Mouse (Mus musculus): ENCODE data around the gene Pou6f1. TPM values are rescaled to one million over a fixed set of nuclear protein-coding genes. Genes with fewer than 3 reads are reported as not detected.

The Pou6f1 gene
- total and polyA plus RNA-seq, 2 experiments from 2014 or later: 24.9 to 84.1 TPM

GRCm38 (mm10) chr15:100598287-100598882 lies 1.4 kb downstream of the Pou6f1 start:
- ATAC-seq: no peak
- TF ChIP-seq CTCF (IDR thresholded peaks at IDR 0.05; ENCODE audit: low read depth): no peak
- peak overlapping the region; percentile 88; the same call in 1 of the 2 replicates for H3K27ac ChIP-seq
- peak overlapping the region; percentile 79 for H3K4me3 ChIP-seq (ENCODE audit: low read length)
- no peaks in the 10 kb centered on the region for H3K36me3 ChIP-seq (ENCODE audit: insufficient read depth, low read length)
- H3K9ac ChIP-seq (replicated peaks; ENCODE audit: low read length): peak overlapping the region; percentile 98
- no peaks in the 10 kb centered on the region for H3K9me3 ChIP-seq (ENCODE audit: low read length)
- H3K4me1 ChIP-seq (ENCODE audit: insufficient read depth, low read length): peaks cover 10% of the 10 kb centered on the region; the same call in 1 of the 2 replicates
- H3K27me3 ChIP-seq (ENCODE audit: insufficient read depth, low read length): no peaks in the 10 kb centered on the region
- peak overlapping the region; percentile 83 for H3K4me2 ChIP-seq (ENCODE audit: low read depth, low read length)
- no peak for DNase-seq (ENCODE audit: low spot score)
- 27% methylated on average over 9 of the region's 9 CpGs for WGBS

GRCm38 (mm10) chr15:100592817-100593216 lies 7.0 kb downstream of the Pou6f1 start:
- Histone ChIP-seq H3K9ac (replicated peaks; ENCODE audit: low read length) (no peak overlapping the region), H3K9me3 (ENCODE audit: low read length) (no peaks in the 10 kb centered on the region), H3K4me1 (ENCODE audit: insufficient read depth, low read length) (no peaks in the 10 kb centered on the region), H3K4me3 (ENCODE audit: low read length) (no peak overlapping the region), H3K27ac (no peak overlapping the region), H3K36me3 (ENCODE audit: insufficient read depth, low read length) (peaks cover 6% of the 10 kb centered on the region), H3K27me3 (ENCODE audit: insufficient read depth, low read length) (no peaks in the 10 kb centered on the region), H3K4me2 (ENCODE audit: low read depth, low read length) (no peak overlapping the region)
- DNase-seq (ENCODE audit: low spot score) (no peak), ATAC-seq (no peak)
- 89% methylated on average over 6 of the region's 6 CpGs for WGBS
- TF ChIP-seq CTCF (IDR thresholded peaks at IDR 0.05; ENCODE audit: low read depth): no peak

GRCm38 (mm10) chr15:100590436-100590835 lies 9.3 kb downstream of the Pou6f1 start:
- no peak for TF ChIP-seq CTCF (IDR thresholded peaks at IDR 0.05; ENCODE audit: low read depth)
- Histone ChIP-seq H3K4me1 (ENCODE audit: insufficient read depth, low read length) (no peaks in the 10 kb centered on the region), H3K9ac (replicated peaks; ENCODE audit: low read length) (no peak overlapping the region), H3K27ac (no peak overlapping the region), H3K27me3 (ENCODE audit: insufficient read depth, low read length) (no peaks in the 10 kb centered on the region), H3K36me3 (ENCODE audit: insufficient read depth, low read length) (peaks cover 29% of the 10 kb centered on the region), H3K4me3 (ENCODE audit: low read length) (no peak overlapping the region), H3K9me3 (ENCODE audit: low read length) (no peaks in the 10 kb centered on the region), H3K4me2 (ENCODE audit: low read depth, low read length) (no peak overlapping the region)
- ATAC-seq (no peak), DNase-seq (ENCODE audit: low spot score) (no peak)
- WGBS: 78% methylated on average over 8 of the region's 8 CpGs

DNA sequence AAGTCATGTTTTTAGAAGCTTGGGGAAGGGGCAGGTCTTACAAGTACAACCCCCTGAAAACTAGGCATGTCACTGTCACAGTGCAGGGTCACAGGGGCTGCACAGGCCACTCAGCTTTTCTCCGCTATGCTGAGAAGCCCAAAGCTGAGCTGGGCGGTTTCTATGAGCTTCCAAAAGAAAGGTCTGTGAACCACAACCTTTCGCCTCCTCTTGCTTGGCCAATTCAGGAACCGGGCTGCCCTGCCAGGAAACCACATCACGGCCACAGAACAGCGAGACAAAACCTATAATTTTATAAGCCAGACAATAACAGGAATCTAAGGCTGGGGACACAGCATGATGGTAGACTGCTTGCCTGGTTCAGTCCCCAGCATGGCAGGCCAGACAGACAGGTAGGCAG lies 11.5 kb downstream of the Pou6f1 start:
- Histone ChIP-seq H3K27me3 (ENCODE audit: insufficient read depth, low read length) (no peaks in the 10 kb centered on the region), H3K4me1 (ENCODE audit: insufficient read depth, low read length) (no peaks in the 10 kb centered on the region), H3K27ac (no peak overlapping the region), H3K9ac (replicated peaks; ENCODE audit: low read length) (no peak overlapping the region), H3K4me2 (ENCODE audit: low read depth, low read length) (no peak overlapping the region), H3K9me3 (ENCODE audit: low read length) (no peaks in the 10 kb centered on the region), H3K4me3 (ENCODE audit: low read length) (no peak overlapping the region), H3K36me3 (ENCODE audit: insufficient read depth, low read length) (peaks cover 32% of the 10 kb centered on the region)
- DNase-seq (ENCODE audit: low spot score) (no peak), ATAC-seq (no peak)
- no peak for TF ChIP-seq CTCF (IDR thresholded peaks at IDR 0.05; ENCODE audit: low read depth)
- 75% methylated on average over 6 of the region's 6 CpGs for WGBS

GRCm38 (mm10) chr15:100587166-100587565 lies 12.6 kb downstream of the Pou6f1 start:
- 75% methylated on average over 4 of the region's 4 CpGs for WGBS
- no peaks in the 10 kb centered on the region for H3K27me3 ChIP-seq (ENCODE audit: insufficient read depth, low read length)
- H3K27ac ChIP-seq: no peak overlapping the region
- no peak overlapping the region for H3K4me2 ChIP-seq (ENCODE audit: low read depth, low read length)
- H3K9me3 ChIP-seq (ENCODE audit: low read length): no peaks in the 10 kb centered on the region
- ATAC-seq (no peak), DNase-seq (ENCODE audit: low spot score) (no peak)
- H3K4me1 ChIP-seq (ENCODE audit: insufficient read depth, low read length): no peaks in the 10 kb centered on the region
- no peak for TF ChIP-seq CTCF (IDR thresholded peaks at IDR 0.05; ENCODE audit: low read depth)
- H3K9ac ChIP-seq (replicated peaks; ENCODE audit: low read length): no peak overlapping the region
- H3K4me3 ChIP-seq (ENCODE audit: low read length): no peak overlapping the region
- peaks cover 37% of the 10 kb centered on the region for H3K36me3 ChIP-seq (ENCODE audit: insufficient read depth, low read length)

GRCm38 (mm10) chr15:100585931-100586330 lies 13.9 kb downstream of the Pou6f1 start:
- H3K36me3 ChIP-seq (ENCODE audit: insufficient read depth, low read length): peaks cover 37% of the 10 kb centered on the region
- no peak overlapping the region for H3K27ac ChIP-seq
- no peak for ATAC-seq
- H3K9ac ChIP-seq (replicated peaks; ENCODE audit: low read length): no peak overlapping the region
- H3K4me2 ChIP-seq (ENCODE audit: low read depth, low read length): no peak overlapping the region
- WGBS: 93% methylated on average over 16 of the region's 16 CpGs
- H3K27me3 ChIP-seq (ENCODE audit: insufficient read depth, low read length): no peaks in the 10 kb centered on the region
- H3K4me3 ChIP-seq (ENCODE audit: low read length): no peak overlapping the region
- no peak for TF ChIP-seq CTCF (IDR thresholded peaks at IDR 0.05; ENCODE audit: low read depth)
- H3K9me3 ChIP-seq (ENCODE audit: low read length): no peaks in the 10 kb centered on the region
- no peak for DNase-seq (ENCODE audit: low spot score)
- no peaks in the 10 kb centered on the region for H3K4me1 ChIP-seq (ENCODE audit: insufficient read depth, low read length)

DNA sequence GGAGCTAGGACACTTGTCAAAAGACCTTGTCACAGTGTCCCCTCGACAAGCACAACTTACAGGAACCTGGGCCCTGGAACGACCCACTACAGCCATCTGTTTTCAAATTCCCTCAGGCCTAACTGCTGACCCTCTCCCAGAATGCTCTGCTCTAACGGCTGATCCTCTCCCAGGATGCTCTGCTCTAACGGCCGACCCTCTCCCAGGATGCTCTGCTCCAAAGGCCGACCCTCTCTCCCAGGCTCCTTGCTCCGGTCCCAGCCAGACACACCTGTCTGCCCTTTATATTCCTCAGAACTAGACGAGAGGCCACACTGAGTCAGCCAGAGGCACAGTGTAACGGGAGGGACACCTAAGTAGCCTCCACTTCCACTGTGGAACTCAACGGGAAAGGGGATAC lies 19.7 kb downstream of the Pou6f1 start:
- Histone ChIP-seq H3K27ac (no peak overlapping the region), H3K27me3 (ENCODE audit: insufficient read depth, low read length) (no peaks in the 10 kb centered on the region), H3K4me2 (ENCODE audit: low read depth, low read length) (no peak overlapping the region), H3K36me3 (ENCODE audit: insufficient read depth, low read length) (peaks cover 19% of the 10 kb centered on the region; the same call in 1 of the 2 replicates), H3K9ac (replicated peaks; ENCODE audit: low read length) (no peak overlapping the region), H3K4me1 (ENCODE audit: insufficient read depth, low read length) (0 out of 2 replicates have a peak, but pooled peaks cover under 1% of the 10 kb centered on the region), H3K9me3 (ENCODE audit: low read length) (no peaks in the 10 kb centered on the region), H3K4me3 (ENCODE audit: low read length) (no peak overlapping the region)
- DNase-seq (ENCODE audit: low spot score): no peak
- no peak for ATAC-seq
- 93% methylated on average over 10 of the region's 10 CpGs for WGBS
- TF ChIP-seq CTCF (IDR thresholded peaks at IDR 0.05; ENCODE audit: low read depth): no peak

Data from hindbrain, postnatal 0 days (tissue).